Mouse (Mus musculus): ENCODE measurements around the gene Zfp956.
"Not testable (repeated sequence)": the region's sequence is repeated elsewhere in the genome, so short reads cannot be mapped to it uniquely, and the experiment has no call there.

Gene Zfp956

GRCm38 (mm10) chr6:47963051-47963450 lies 9.9 kb downstream of the Zfp956 start:
- in situ Hi-C loops (cut with MboI, MseI): no loop called here

GRCm38 (mm10) chr6:47968166-47968565 lies 15.0 kb downstream of the Zfp956 start:
- in situ Hi-C loops (cut with MboI, MseI): not testable (repeated sequence)

- in situ Hi-C loops (cut with MboI, MseI): no loop called here
Measured at GRCm38 (mm10) chr6:47974599-47974998, 21.4 kb downstream of the Zfp956 start.

- in situ Hi-C loops (cut with MboI, MseI): no loop called here
Measured at GRCm38 (mm10) chr6:47978897-47979368, 25.7 kb downstream of the Zfp956 start.

GRCm38 (mm10) chr6:47983936-47984335 lies 30.7 kb downstream of the Zfp956 start:
- in situ Hi-C loops (cut with MboI, MseI): no loop called here

- in situ Hi-C loops (cut with MboI, MseI): no loop called here
Measured at GRCm38 (mm10) chr6:47995661-47996060, 42.5 kb downstream of the Zfp956 start.

GRCm38 (mm10) chr6:48010727-48011126 lies 57.5 kb downstream of the Zfp956 start:
- in situ Hi-C loops (cut with MboI, MseI): no loop called here
